Mouse (Mus musculus): Measurements from ENCODE around the gene Nadk2.

Gene Nadk2

DNA sequence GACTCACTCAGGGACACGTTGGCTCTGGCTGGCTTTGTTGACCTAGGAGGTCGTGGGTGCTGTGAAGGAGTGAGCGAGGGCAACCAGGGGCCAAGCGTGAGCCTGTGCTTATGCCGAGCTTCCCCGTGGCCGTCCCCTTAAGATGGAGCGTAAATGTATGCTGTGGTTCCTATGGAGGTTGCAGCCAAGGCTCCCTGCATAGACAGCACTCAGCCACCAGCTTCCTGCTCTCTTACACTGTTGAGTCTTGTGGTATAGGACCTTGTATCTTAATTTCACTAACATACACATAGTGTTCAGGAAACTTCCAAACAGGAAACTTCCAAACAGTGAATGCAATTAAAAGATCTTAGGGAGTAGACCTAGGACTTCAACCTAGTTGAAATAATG is 17.6 kb downstream of the Nadk2 start:
- no peak for DNase-seq

DNA sequence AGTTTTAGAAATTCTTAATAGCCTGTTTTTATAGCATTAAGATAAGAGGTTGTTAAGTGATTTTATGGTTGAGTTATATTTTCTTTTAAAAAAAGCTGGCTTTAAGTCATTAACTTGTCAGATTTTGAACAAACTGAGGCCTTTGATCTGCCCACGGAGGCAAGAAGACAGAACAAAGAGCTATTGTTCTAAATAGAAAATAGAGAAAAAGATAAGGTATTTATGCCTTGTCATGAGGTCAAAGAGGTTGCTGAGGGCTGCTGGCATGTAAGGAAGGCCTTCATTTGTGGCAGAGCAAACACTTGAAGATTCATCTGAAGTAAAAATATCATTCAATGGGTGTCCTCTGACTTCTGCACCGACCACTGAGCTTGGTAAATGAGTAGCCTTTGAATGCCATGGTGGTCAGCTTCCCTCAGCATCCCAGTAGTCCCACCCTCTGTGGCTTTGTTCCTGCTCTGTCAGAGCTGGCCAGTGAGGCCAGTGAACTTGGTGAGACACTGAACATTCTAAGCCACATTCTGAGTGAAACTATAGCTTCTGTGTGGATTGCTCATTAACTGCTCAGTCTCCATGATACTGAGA is 18.2 kb downstream of the Nadk2 start:
- DNase-seq: no peak

DNA sequence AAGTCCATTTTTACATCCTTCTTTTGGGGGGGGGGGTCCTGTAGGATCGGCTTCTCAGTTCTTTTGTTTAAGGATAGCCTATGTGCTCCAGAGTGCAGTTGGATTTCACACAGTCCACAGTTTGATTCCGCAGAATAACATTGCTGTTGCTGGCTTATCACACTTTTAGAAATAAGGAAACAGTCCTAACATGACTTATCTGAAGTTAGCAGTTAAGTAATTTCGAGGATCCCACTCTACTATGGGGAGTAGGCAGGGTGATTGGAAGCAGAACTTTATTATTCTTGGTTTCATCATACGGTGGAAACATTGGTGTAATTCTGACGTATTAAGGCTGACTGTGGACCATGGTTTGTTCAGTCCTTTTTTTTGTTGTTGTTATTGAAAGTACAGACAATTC is 19.6 kb downstream of the Nadk2 start:
- no peak for DNase-seq

DNA sequence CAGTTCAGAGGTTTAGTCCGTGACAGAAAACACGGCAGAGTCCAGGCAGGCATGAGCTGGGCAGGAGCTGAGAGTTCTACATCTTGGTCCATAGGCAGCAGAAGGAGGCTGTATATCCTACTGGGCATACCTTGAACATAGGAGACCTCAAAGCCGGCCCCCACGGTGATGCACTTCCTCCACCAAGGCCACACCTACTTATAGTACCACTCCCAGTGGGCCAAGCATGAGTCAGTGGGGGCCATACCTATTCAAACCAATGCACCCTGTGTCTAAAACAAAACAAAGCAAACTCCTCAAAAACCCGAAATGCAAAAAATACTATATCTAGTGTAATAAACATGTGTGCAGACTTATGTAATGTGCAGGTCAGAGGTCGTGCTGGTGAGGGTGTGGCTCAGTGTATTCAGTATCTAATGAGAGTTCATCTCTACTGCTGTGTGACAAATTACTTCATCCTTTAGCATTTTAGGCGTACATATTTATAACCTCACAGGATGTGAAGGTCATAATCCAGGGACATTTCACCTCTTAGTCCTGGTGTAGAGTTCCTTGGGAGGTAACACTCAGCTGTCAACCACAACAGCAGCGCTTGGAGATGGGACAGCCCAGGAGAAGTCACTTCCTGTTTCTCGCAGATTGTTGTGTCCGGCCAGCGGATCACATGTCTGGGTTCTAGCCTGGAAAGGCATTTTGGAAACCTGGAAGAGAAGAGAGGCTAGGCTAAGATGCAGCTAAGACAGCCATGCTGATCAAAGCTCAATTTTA is 22.7 kb downstream of the Nadk2 start:
- DNase-seq: no peak

DNA sequence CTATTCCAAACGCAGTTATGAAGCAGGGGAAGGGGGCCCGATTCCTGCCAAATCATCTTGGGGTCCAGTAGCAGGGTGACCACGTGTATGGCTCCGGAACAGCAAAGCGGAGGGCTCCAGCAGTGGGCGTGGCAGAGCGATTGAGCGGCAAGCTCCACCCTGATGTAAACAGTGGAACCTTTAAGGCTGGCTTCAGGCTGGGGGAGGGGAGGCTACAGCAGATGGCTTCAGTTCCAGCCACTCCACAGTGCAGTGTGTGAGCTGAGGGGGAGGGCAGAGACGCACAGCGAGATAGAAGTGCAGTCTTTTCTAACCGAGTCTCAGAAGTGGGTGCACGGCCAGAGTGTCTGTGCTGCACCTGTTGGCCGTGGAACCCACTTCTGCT is 23.3 kb downstream of the Nadk2 start:
- peak; percentile 57 to 67 for DNase-seq

DNA sequence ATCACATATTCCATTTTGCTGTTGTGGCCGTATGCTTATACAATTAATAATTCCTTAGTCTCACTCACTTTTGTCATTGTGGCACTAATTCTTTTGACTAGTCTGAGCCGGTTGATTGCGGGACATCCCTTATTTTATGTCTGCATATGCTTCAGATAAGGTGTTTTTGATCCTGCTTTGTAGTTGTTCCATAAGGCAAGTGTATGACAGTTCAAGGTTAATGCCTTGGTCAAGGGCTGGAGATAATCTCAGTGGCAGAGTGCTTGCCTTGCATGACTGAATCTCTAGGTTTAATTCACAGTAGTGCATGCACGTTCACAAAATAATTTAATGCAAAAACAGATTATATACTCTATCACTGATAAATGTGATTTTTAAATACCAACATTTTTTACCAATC is 25.8 kb downstream of the Nadk2 start:
- DNase-seq: no peak

DNA sequence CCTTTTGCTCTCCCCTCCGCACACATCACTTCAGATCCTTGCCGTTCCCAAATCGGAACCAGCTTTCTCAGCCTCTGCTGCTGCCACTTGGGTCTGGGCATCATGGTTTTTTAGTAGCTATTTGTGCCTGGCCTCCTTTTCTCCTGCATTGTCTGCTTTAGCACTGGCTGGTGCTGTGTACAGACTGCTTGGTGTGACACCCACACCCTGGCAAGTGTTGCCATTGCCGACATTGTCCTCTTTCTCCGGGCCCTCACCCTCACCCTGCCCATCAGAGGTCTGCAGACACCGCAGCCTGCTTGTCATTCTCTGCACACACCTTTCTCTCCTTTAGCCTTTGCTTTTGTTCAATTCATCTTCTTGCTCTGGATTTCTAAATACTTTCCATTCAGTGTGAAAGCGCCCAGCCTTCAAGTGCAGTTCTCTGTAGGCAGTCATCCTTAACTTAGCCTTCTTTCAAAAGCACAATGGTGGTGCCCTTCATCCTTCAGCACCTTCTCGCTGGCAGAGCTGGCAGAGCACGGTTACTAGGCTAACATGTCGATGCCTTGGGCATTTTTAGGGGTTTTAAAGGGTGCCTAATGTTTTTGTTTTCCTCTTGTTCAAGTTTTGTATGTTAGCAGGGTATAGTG is 29.5 kb downstream of the Nadk2 start:
- DNase-seq: no peak

DNA sequence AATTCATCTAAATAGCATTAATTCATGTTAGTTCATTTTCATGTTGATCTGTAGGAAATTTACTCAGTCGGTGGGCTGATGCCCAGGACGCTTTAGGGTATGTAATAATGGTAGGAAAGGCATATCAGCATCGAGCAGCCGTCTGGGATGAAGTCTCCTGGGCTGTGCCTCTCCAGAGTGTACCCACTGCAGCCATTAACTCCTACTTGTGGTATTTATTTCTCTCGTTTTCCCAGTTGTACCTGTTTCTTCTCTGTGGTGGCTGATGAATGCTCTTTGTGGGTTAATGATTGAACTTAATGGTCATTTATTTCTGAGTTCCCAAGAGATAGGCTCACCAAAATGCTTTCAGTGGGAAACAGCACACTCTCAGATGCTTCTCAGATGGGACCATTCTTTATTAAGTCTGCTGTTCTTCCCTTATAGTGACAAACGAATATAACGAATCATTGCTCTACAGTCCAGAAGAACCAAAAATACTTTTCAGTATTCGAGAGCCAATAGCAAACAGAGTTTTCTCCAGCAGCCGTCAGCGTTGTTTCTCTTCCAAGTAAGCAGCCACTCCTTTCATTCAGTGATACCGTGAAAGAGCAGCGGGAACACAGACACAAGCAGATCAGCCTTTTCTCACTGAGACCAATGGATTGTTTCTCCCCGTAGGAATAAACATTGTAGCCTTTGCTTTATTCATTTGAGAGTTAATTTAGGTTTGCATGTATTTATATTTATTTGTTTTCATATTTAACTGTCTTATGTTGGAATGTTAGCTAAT is 35.4 kb downstream of the Nadk2 start:
- DNase-seq: no peak

DNA sequence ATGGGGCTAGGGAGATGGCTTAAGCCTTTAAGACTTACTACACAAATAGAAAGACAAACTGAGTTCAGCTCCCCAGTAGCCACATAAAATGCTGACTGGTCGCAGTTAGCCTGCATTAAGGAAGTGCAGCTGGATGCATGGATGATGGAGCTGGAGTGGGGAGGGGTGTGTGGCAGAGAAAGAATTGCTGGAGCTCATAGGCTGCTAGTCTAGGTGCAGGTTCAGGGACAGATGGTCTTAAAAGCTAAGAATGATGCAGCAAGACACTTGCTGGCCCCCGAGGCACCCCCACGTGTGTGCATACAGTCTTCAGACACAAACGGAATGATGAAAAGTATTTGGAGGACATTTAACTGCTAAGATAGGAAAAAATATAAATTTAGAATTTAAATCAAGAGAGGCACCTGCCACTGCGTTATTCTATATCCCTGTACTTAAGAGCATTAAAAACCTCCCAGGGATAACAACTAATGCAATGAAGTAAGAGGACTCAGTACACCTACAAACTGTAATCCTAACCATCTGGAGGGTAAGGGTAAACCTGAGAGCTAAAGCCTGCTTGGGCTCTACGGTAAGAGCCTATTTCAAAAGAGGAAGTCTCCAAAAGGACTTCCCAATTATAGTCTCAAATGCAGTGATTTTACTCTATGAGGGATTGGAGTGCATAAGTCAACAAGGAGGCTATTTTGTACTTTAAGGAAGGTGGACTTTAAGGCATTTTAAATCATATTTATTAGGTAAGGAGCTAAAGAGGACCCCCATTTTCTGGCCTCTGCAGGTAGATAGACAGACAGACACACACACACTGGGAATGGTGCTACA is 39.7 kb downstream of the Nadk2 start:
- DNase-seq: no peak

DNA sequence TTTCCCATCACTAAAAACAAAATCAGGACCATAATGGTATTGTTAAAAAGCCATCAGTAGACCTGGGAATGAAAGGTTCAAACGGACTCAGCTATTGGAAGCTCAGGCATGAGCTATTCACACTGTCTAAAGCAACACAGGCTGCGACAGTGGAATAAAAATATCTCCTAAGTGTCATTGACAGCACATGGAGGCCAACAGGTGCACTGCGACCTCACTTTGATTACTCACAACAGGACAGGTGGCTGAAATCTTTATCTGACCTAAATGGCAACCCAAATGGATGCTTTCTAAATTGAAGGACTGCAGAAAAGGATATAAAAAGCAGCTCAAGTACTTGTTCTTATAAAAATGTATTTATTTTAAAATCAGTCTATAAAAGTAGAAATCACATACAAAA is 40.6 kb downstream of the Nadk2 start:
- DNase-seq: no peak

DNA sequence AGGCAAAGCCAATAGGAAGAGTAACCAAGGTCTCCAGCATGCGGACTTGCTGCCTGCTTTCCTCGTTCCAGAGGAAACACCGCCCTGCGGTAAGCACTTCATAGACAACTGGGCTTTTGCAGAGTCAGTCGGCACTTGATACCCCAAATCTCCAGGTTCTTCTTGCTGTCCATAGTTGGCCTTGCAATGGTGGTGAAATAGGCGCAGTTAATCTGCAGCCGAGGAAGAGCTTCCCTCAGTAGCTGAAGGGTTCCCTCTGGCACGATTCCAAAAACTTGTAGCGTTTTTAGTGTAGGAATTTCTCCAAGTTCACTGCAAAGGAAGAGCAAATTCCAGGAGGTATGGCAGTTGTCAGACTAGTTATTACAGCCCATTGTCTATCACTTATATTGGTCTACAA is 42.5 kb downstream of the Nadk2 start:
- no peak for DNase-seq

DNA sequence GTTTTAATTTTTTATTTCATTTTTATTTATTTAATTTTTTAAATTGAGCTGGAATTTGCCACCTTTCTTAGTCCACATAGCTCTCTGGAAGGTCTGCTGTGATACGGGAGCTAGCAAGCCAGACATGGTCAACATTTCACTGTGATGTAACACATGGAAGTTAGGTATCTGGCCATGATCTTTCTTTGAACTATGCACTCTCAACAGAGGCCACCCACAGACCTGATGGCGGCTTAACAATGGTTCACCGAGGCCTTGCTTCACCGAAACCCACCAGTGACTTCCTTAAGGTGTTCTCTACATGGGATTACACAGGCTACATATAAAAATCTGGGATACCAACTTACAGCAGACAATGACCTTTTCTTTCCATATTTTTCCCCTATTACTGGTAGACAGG is 43.1 kb downstream of the Nadk2 start:
- DNase-seq: no peak

DNA sequence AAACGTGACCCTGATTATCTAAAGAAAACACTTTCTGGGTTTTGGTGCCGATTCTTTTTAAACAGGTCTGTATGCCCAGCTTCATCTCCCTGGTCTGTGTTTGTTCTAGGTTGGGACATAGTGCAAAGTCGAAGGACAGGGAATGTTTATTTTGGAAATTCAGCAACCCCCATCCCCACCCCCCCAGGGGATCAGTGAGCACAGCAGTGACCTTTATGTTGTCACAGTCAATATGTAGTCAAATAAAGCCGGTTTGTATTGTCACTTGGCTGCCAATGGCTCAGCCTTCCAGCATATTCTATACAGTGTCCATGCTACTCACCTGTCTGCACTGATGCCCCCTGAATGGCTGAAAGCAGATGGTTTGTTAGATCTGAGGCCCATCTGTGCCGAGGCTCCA is 43.5 kb downstream of the Nadk2 start:
- no peak for DNase-seq

DNA sequence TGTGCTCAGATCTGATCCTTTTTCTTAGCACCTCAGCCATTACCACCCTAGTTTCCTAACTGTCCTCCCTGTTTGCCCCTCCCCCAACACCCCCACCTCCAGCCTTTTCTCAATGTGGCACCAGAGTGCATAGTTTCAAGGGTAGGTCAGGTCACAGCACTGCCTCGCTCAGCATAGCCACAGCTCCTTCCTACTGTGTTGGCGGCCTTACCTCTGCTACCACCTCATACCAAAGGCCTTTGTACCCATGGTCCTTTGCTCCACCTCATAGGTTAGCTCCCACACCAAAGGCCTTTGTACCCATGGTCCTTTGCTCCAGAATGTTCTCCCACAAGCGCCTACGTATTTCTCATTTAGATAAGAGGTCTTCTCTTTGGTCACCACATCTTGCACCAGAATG is 47.8 kb downstream of the Nadk2 start:
- no peak for DNase-seq

DNA sequence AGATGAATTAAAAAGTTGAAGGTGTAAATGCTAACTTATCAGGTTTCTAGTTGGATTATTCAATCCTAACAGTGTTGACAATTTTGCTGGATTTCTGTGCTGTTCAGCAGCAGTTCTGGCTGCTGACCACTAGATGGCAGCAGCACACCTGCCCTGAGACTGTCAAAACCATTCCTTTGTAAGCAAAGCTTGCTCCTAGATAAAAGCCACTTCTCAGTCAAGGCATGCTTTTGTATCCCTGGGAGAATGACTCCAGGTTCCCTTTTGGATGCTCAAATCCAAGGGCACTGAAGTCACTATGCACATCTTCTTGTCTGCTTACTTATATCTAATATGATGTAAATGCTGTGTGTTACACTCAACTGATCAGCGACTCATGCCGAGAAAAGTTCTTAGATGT is 49.0 kb downstream of the Nadk2 start:
- peak; percentile 62 to 67 for DNase-seq

DNA sequence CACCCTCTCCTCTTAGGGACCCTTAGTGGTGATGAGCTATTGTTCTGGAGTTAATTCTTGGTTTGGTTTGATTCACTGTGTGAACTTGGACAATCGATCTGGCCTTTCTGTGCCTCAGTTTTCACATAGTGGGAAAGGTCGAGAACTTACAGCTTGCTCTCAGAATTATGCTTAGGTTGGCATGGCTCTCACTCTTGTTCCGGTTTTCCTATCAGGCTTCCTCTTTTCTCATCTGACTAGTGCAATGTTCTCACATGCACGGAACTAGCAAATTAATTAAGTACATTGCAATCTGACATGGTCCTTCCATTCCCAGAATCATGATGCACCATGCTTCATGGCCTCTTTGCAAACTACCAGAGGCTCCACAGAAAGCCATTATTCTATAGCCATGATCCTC is 51.9 kb downstream of the Nadk2 start:
- no peak for DNase-seq

DNA sequence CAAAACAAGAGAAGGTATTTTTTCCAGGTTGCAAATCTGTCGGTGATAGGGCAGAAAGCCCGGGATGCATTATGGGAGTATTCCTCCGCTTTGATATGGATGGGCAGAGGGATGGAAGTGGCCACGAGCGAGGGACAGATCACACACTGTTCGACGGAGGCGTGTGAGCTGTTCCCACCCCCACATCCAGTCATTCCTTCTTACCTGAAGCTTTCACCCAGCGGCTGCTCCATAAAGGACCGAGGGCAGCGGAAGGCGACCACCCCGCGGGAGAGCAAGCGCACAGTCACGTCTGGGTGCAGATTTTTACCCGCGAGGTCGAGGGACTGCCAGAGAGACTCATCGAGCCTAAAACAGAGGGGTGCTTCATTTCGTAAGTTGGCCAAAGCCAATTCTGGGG is 53.8 kb downstream of the Nadk2 start:
- DNase-seq: no peak

DNA sequence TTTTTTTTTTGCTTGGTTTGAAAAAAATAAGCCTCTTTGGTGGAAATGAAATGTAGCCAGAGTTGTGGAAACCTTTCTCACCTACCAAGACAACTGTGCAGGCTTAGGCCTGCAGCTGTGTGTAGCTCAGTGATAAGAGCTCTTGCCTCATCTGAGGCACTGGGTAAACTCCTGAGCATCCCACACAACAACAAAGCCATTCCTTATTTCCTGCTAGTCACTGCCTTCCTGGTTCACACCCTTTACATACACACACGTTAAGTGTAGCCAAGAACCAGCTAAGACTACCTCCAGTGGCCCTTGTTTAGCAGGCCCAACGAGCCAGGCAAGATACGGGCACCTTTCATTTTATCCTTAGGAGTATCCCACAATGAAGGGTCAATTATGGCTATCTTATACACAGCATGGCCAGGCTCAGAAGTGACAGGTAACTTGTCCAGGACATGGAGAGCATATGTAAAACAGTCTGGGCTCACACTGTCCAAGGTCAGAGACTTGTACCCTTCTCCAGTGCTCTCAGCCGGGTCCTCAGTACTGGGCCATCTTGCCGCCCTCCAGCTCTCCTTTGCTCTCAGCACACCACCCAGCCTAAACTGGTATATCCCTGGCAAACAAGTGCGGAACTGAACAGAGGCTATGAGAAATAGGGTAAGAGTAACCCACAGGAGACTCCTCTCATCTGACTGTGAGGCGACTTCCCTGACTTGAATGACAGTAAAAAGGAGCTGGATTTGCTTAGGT is 56.2 kb downstream of the Nadk2 start:
- DNase-seq: no peak

DNA sequence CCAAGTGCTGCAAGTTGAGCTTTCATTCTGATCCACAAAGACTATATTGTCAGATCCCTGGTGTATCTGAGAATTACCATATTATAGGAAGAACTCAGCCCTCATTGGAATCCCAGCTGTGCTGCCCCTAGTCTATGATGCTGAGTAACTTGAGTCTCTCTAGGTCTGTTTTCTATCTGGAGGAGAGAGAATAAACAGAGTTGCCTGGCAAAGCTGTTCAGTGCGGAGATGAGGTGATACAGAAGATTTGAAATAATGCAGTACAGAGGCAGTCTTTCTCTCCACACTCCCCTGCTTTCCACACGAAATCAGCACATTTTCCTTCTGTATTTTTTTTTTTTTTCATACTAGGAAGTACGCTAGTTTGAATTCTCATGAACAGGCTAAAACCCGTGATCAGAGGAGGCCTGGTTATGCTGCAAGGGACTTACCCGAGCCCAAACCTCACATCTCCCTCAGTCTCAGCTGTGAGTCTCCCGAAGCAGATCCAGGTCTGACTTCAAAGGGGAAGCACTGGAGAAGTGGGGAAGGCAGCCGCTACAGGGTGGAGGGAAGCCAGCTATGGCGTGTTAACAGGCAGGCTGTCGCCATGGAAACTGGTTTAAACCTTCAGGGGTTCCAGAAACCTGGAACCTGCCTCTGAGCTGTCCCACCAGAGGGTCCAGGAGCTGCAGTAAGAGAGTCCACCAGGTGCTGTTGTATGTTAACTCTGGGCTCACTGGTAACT is 59.9 kb downstream of the Nadk2 start:
- DNase-seq: no peak

DNA sequence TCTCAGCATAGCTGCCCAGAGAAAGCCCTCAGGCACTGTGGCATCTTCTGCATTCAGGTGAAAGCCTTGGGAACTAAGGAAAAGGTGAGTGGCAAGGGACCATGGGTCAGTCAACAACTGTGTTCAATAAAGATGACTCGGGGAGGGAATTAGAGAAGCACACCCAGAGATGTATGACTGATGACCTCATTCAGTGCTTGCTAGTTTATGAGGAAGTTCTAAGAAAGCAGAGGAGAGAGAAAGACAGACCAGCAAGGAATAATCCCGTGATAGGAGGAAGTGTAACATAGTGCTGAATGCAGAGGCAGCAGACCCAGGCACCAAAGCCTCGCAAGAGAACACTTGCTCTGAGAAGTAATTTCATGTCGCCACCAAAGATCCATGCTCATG is 60.4 kb downstream of the Nadk2 start:
- DNase-seq: no peak

DNA sequence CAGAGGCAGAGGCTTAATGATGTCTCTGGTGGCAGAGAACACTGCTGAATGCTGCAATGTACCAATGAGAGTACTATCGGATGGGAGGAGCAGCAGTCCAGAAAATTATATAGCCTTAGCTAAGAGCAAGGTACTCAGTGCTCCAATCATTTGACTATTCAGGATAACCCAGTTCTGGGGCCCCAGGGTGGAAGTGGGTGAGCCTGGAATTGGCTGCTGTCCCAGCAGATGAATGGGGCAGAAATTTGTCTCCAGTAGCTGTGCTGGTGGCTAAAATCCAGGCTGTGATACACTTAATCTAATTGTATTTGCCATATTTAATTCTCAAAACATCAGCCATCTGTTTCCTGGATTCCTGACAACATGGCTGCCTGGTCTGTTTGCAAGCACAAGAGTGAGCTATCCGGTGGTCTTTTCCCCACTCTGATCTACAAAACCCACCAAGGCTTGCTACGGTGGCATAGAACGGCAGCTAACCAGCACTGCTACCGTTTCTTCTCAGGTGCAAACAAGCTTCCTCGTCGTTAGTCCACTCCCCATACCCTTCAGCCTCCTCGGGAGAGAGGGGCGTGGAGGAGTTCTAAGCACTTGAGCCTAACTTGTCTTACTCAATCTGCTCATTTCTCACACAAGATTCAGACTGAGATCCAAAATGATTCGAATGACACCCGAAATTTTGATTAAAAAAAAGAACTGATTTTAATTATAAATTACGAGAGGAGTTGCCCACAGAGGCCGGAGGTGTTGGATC is 61.8 kb downstream of the Nadk2 start:
- peak; percentile 44 to 59 for DNase-seq

Measured in cerebellum, postnatal 14 days (tissue).